Mouse (Mus musculus): ENCODE data around the gene Cxcl12. TPM values are rescaled to one million over a fixed set of nuclear protein-coding genes. Genes with fewer than 3 reads are reported as not detected.

Gene Cxcl12
- polyA plus RNA-seq, 1 experiment from 2014 or later = 87.4 TPM

DNA sequence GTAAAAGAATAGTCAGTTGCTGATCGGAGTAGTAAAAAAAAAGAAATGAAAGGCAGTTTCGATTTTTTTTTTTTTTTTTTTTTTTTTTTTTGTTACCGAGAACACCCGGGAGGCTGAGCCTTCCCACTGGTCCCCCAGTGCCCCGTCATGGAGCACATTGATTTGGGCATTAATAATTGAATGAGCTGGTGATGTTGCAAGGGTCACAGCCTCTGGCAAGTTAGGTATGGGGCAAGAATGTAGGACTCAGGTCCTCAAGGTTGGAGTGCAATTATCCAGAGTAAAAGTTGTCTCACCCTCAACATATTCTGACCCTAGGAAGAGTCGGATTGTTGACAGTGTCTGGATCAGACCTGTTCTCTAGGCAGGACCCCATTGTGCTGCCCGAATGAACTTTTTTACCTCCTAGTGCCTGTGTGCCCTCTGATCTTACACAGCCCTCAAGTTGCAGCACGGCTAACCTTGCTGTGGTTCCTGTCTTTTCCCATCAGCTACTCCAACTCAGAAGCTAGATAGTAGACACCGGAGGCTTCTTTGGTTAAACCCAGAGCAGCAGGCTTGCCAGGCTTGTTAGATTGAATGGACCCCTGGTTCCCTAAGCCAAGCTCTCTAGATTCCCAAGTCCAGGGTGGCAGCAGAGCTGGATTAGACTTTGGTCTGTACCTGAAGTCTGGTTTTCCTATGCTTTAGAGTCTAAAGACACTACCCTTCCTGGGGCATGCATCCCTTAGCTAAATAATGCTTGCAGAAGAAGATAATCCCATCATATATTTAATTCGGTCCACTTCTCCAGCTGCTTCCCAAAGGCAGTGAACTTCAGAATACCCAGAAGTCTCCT, 1.8 kb downstream of the Cxcl12 start:
- no peak for ATAC-seq
- peak overlapping the region; percentile 59 for H3K4me3 ChIP-seq (ENCODE audit: low read depth, low read length)
- H3K27ac ChIP-seq (ENCODE audit: low read length) = no peak overlapping the region
- TF ChIP-seq CTCF (IDR thresholded peaks at IDR 0.05) (no peak), EP300 (IDR thresholded peaks at IDR 0.05) (no peak)
- no peaks in the 10 kb centered on the region for H3K36me3 ChIP-seq (ENCODE audit: insufficient read depth, low read length)
- no peak for DNase-seq (ENCODE audit: low spot score)
- WGBS = 31% methylated on average over 10 of the region's 10 CpGs
- H3K4me2 ChIP-seq (replicated peaks; ENCODE audit: low read depth, low read length) = peak overlapping the region; percentile 92
- H3K9me3 ChIP-seq (ENCODE audit: low read length) = no peaks in the 10 kb centered on the region
- H3K9ac ChIP-seq (replicated peaks; ENCODE audit: low read depth) = 0 out of 2 replicates have a peak overlapping the region, but pooled peaks have one; percentile 26
- H3K4me1 ChIP-seq (ENCODE audit: insufficient read depth, low read depth, low read length) = peaks cover 5% of the 10 kb centered on the region; the same call in 1 of the 2 replicates
- peaks cover 16% of the 10 kb centered on the region; the same call in 1 of the 2 replicates for H3K27me3 ChIP-seq (replicated peaks; ENCODE audit: insufficient read depth, low read length)

DNA sequence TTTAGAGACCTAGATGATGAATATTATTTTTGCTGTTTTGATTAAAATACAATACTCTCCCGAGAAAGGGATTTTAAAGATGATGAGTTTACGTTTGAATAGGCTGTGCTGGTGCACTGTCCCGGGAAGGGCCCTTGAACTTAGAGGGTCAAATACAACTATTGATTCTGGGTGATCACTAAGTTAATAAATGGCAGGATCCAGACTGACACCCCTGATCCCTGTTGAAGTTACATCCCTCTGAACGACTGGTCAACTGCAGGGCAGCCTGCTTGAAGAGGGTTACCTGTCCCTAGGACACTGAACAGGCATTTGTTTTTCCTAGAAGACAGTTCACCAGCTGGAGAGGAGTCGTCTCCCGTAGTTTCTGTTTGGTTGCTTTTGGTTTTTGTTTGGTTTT, 4.0 kb downstream of the Cxcl12 start:
- H3K9me3 ChIP-seq (ENCODE audit: low read length) = no peaks in the 10 kb centered on the region
- H3K27me3 ChIP-seq (replicated peaks; ENCODE audit: insufficient read depth, low read length) = peaks cover 13% of the 10 kb centered on the region; the same call in 1 of the 2 replicates
- no peak overlapping the region for H3K4me3 ChIP-seq (ENCODE audit: low read depth, low read length)
- no peak overlapping the region for H3K27ac ChIP-seq (ENCODE audit: low read length)
- DNase-seq (ENCODE audit: low spot score) = no peak
- peaks cover 5% of the 10 kb centered on the region; the same call in 1 of the 2 replicates for H3K4me1 ChIP-seq (ENCODE audit: insufficient read depth, low read depth, low read length)
- H3K36me3 ChIP-seq (ENCODE audit: insufficient read depth, low read length) = no peaks in the 10 kb centered on the region
- WGBS = 69% methylated on average over 6 of the region's 6 CpGs
- ATAC-seq = no peak
- no peak overlapping the region for H3K4me2 ChIP-seq (replicated peaks; ENCODE audit: low read depth, low read length)
- no peak for TF ChIP-seq CTCF (IDR thresholded peaks at IDR 0.05)
- no peak for TF ChIP-seq EP300 (IDR thresholded peaks at IDR 0.05)
- H3K9ac ChIP-seq (replicated peaks; ENCODE audit: low read depth) = no peak overlapping the region

DNA sequence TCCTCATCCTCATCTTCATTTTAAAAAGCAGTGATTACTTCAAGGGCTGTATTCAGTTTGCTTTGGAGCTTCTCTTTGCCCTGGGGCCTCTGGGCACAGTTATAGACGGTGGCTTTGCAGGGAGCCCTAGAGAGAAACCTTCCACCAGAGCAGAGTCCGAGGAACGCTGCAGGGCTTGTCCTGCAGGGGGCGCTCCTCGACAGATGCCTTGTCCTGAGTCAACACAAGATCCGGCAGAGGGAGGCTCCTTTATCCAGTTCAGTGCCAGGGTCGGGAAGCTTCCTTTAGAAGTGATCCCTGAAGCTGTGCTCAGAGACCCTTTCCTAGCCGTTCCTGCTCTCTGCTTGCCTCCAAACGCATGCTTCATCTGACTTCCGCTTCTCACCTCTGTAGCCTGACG, 5.5 kb downstream of the Cxcl12 start:
- no peak overlapping the region for H3K4me3 ChIP-seq (ENCODE audit: low read depth, low read length)
- no peaks in the 10 kb centered on the region for H3K9me3 ChIP-seq (ENCODE audit: low read length)
- no peak overlapping the region for H3K27ac ChIP-seq (ENCODE audit: low read length)
- no peak overlapping the region for H3K9ac ChIP-seq (replicated peaks; ENCODE audit: low read depth)
- H3K4me2 ChIP-seq (replicated peaks; ENCODE audit: low read depth, low read length) = no peak overlapping the region
- no peak for TF ChIP-seq EP300 (IDR thresholded peaks at IDR 0.05)
- TF ChIP-seq CTCF (IDR thresholded peaks at IDR 0.05) = peak; percentile 89
- DNase-seq (ENCODE audit: low spot score) = peak; percentile 76
- H3K36me3 ChIP-seq (ENCODE audit: insufficient read depth, low read length) = no peaks in the 10 kb centered on the region
- ATAC-seq = peak; percentile 68; the same call in 1 of the 2 replicates
- 12% methylated on average over 11 of the region's 11 CpGs for WGBS
- peaks cover 4% of the 10 kb centered on the region; the same call in 1 of the 2 replicates for H3K4me1 ChIP-seq (ENCODE audit: insufficient read depth, low read depth, low read length)
- 0 out of 2 replicates have a peak, but pooled peaks cover 4% of the 10 kb centered on the region for H3K27me3 ChIP-seq (replicated peaks; ENCODE audit: insufficient read depth, low read length)

DNA sequence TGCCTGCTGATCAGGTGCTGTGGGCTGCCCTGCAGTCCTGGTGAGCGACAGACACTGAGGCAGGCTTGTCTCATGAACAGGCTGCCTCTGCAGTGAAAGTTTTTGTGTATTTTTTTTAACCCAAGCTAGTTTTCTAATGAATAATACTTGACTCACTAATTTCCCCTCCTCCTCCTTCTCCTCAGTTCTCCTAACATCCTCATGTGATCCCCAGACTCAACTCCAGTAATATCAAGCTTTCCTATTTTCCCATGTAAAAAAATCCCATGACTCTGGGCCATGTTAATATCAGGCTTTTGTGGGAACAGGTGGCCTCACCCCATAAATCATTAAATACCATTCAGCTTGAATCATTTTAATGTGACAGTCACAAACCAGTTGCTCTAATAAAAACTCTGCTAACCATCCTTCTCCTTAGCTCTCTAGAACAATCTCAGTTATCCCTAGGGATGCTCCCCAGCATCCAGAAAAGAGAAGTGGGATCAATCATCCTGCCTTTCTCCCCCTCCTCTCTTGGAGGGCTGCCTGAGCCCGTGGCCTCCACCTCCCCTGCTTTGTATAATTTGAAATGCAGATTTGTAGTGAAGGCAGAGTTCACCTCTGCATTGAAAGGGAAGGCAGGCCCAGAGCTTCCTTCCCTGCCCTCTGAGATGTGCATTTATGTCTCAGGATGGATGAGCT, 6.9 kb downstream of the Cxcl12 start:
- 61% methylated on average over 2 of the region's 2 CpGs for WGBS
- H3K36me3 ChIP-seq (ENCODE audit: insufficient read depth, low read length) = no peaks in the 10 kb centered on the region
- 0 out of 2 replicates have a peak, but pooled peaks cover 2% of the 10 kb centered on the region for H3K27me3 ChIP-seq (replicated peaks; ENCODE audit: insufficient read depth, low read length)

DNA sequence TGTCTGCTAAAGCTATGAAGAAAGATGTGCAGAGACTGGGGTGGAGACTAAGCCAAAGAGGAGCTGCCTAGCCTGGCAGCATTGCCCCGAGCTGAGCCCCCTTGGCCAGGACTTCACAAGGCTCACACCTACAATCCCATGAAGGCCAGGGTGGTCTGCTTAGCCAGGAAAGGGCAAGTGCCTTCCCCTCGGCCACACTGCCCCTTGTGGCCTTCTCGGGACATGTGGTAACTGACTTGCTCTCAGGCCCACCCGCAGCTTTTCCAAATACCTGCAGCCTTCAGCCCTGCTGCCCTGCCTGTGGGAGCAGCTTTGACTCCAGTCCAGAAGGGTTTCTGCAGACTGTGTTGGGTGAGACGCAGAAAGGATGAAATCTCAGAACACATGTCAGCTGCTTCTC, 8.1 kb downstream of the Cxcl12 start:
- H3K4me3 ChIP-seq (ENCODE audit: low read depth, low read length) = no peak overlapping the region
- TF ChIP-seq EP300 (IDR thresholded peaks at IDR 0.05) = no peak
- peak; percentile 62 for TF ChIP-seq CTCF (IDR thresholded peaks at IDR 0.05)
- no peak for DNase-seq (ENCODE audit: low spot score)
- no peaks in the 10 kb centered on the region for H3K9me3 ChIP-seq (ENCODE audit: low read length)
- no peak for ATAC-seq
- H3K27ac ChIP-seq (ENCODE audit: low read length) = no peak overlapping the region
- H3K4me2 ChIP-seq (replicated peaks; ENCODE audit: low read depth, low read length) = no peak overlapping the region
- no peaks in the 10 kb centered on the region for H3K4me1 ChIP-seq (ENCODE audit: insufficient read depth, low read depth, low read length)
- no peaks in the 10 kb centered on the region for H3K27me3 ChIP-seq (replicated peaks; ENCODE audit: insufficient read depth, low read length)
- H3K36me3 ChIP-seq (ENCODE audit: insufficient read depth, low read length) = no peaks in the 10 kb centered on the region
- WGBS = 36% methylated on average over 5 of the region's 5 CpGs
- no peak overlapping the region for H3K9ac ChIP-seq (replicated peaks; ENCODE audit: low read depth)

More for the DNA sequence above, 6.9 kb downstream of the Cxcl12 start:
- no peak overlapping the region for H3K4me2 ChIP-seq (replicated peaks; ENCODE audit: low read depth, low read length)
- TF ChIP-seq CTCF (IDR thresholded peaks at IDR 0.05) = no peak
- H3K9me3 ChIP-seq (ENCODE audit: low read length) = no peaks in the 10 kb centered on the region
- no peak overlapping the region for H3K27ac ChIP-seq (ENCODE audit: low read length)
- DNase-seq (ENCODE audit: low spot score) (no peak), ATAC-seq (no peak)
- no peaks in the 10 kb centered on the region for H3K4me1 ChIP-seq (ENCODE audit: insufficient read depth, low read depth, low read length)
- H3K4me3 ChIP-seq (ENCODE audit: low read depth, low read length) = no peak overlapping the region
- H3K9ac ChIP-seq (replicated peaks; ENCODE audit: low read depth) = no peak overlapping the region

DNA sequence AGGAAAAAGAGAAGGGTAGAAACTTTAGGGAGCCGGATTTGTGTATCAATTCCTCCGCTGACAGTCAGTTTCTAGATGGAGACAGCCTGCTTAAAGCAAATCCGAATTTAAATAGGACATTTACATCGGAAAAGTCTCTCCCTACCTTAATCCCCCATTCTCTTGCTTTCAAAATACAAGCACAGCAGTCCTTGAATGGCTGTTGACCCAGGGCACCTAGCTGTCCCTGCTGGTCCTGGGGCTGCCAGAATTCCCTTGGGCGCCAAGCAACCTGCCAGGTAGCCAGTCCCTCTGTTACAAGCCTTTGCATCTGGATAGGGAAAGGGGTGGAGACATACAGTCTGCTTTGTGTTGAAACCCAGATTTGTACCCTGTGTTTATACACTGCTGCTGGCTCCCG, 12.0 kb downstream of the Cxcl12 start:
- no peak for DNase-seq (ENCODE audit: low spot score)
- no peak for ATAC-seq
- Histone ChIP-seq H3K9me3 (ENCODE audit: low read length) (no peaks in the 10 kb centered on the region), H3K9ac (replicated peaks; ENCODE audit: low read depth) (no peak overlapping the region), H3K4me3 (ENCODE audit: low read depth, low read length) (no peak overlapping the region), H3K36me3 (ENCODE audit: insufficient read depth, low read length) (no peaks in the 10 kb centered on the region), H3K4me2 (replicated peaks; ENCODE audit: low read depth, low read length) (no peak overlapping the region), H3K27ac (ENCODE audit: low read length) (no peak overlapping the region), H3K27me3 (replicated peaks; ENCODE audit: insufficient read depth, low read length) (no peaks in the 10 kb centered on the region), H3K4me1 (ENCODE audit: insufficient read depth, low read depth, low read length) (no peaks in the 10 kb centered on the region)
- 44% methylated on average over 6 of the region's 6 CpGs for WGBS
- TF ChIP-seq EP300 (IDR thresholded peaks at IDR 0.05) (no peak), CTCF (IDR thresholded peaks at IDR 0.05) (no peak)
